Mouse (Mus musculus): ENCODE results near the gene Nbas. TPM values are rescaled to one million over a fixed set of nuclear protein-coding genes. Genes with fewer than 3 reads are reported as not detected.

The Nbas gene
- polyA plus RNA-seq, 1 experiment from 2014 or later: 23.6 TPM

- Histone ChIP-seq H3K27me3 (replicated peaks; ENCODE audit: control insufficient read depth, insufficient read depth, low read length) (no peaks in the 10 kb centered on the region), H3K9ac (ENCODE audit: low read length) (no peak overlapping the region), H3K27ac (ENCODE audit: low read depth) (no peak overlapping the region), H3K4me2 (ENCODE audit: low read length) (no peak overlapping the region), H3K4me1 (replicated peaks; ENCODE audit: control insufficient read depth, insufficient read depth, low read length) (peaks cover 10% of the 10 kb centered on the region), H3K4me3 (ENCODE audit: low read depth, low read length) (no peak overlapping the region), H3K9me3 (ENCODE audit: control insufficient read depth, low read length) (no peaks in the 10 kb centered on the region), H3K36me3 (ENCODE audit: control insufficient read depth, insufficient read depth, low read length) (no peaks in the 10 kb centered on the region)
- DNase-seq (ENCODE audit: low spot score): no peak
- 51% methylated on average over 4 of the region's 4 CpGs for WGBS
- no peak for ATAC-seq (replicated peaks; ENCODE audit: low FRiP score, low TSS enrichment, low read depth)
These were observed 307.8 kb downstream of the Nbas start for GRCm38 (mm10) chr12:13576761-13577160.

- ATAC-seq (replicated peaks; ENCODE audit: low FRiP score, low TSS enrichment, low read depth): no peak
- H3K9ac ChIP-seq (ENCODE audit: low read length): no peak overlapping the region
These were observed 311.9 kb downstream of the Nbas start for GRCm38 (mm10) chr12:13580796-13581195.

GRCm38 (mm10) chr12:13583386-13583785 lies 314.5 kb downstream of the Nbas start:
- Histone ChIP-seq H3K4me2 (ENCODE audit: low read length) (no peak overlapping the region), H3K4me1 (replicated peaks; ENCODE audit: control insufficient read depth, insufficient read depth, low read length) (no peaks in the 10 kb centered on the region), H3K4me3 (ENCODE audit: low read depth, low read length) (no peak overlapping the region), H3K27ac (ENCODE audit: low read depth) (no peak overlapping the region), H3K9ac (ENCODE audit: low read length) (no peak overlapping the region), H3K27me3 (replicated peaks; ENCODE audit: control insufficient read depth, insufficient read depth, low read length) (no peaks in the 10 kb centered on the region), H3K9me3 (ENCODE audit: control insufficient read depth, low read length) (no peaks in the 10 kb centered on the region), H3K36me3 (ENCODE audit: control insufficient read depth, insufficient read depth, low read length) (no peaks in the 10 kb centered on the region)
- DNase-seq (ENCODE audit: low spot score) (no peak), ATAC-seq (replicated peaks; ENCODE audit: low FRiP score, low TSS enrichment, low read depth) (no peak)
- WGBS: 96% methylated on average over 6 of the region's 6 CpGs

More at GRCm38 (mm10) chr12:13580796-13581195, 311.9 kb downstream of the Nbas start:
- 63% methylated on average over 1 of the region's 1 CpGs for WGBS
- no peak overlapping the region for H3K4me2 ChIP-seq (ENCODE audit: low read length)
- no peak overlapping the region for H3K4me3 ChIP-seq (ENCODE audit: low read depth, low read length)
- H3K36me3 ChIP-seq (ENCODE audit: control insufficient read depth, insufficient read depth, low read length): no peaks in the 10 kb centered on the region
- no peaks in the 10 kb centered on the region for H3K27me3 ChIP-seq (replicated peaks; ENCODE audit: control insufficient read depth, insufficient read depth, low read length)
- H3K27ac ChIP-seq (ENCODE audit: low read depth): no peak overlapping the region
- H3K4me1 ChIP-seq (replicated peaks; ENCODE audit: control insufficient read depth, insufficient read depth, low read length): peaks cover 5% of the 10 kb centered on the region; the same call in 1 of the 2 replicates
- H3K9me3 ChIP-seq (ENCODE audit: control insufficient read depth, low read length): no peaks in the 10 kb centered on the region
- no peak for DNase-seq (ENCODE audit: low spot score)

DNA sequence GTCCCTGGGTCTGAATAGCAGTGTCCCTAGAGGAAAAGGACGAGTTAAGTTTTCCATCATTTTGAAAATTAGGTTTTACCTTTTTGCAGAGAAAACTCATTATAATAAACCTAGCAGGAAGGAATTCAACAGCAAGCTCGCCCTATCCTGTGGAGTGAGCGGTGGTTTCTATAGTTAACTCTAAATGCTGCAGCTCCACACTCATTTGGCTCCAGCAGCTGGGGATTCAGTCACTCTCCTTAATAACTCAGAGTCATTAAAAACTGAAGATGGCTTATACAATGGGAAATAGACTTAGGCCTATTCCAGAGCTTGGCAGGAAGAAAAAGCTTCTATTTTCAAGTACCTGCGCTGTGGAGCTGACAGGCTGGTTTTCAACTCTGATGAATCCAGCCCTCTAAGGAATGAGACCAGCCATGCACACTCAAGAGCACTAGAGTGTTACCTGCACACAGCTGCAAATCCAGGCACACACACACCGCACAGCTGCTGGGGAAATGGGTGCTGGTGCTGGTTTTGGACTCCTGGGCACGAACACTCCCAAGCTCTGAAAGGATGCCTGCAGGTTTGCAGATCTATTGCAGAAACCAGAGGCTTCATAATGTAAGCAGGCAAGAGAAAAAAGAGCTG lies 316.7 kb downstream of the Nbas start:
- ATAC-seq (replicated peaks; ENCODE audit: low FRiP score, low TSS enrichment, low read depth) (no peak), DNase-seq (ENCODE audit: low spot score) (no peak)
- Histone ChIP-seq H3K9ac (ENCODE audit: low read length) (no peak overlapping the region), H3K27me3 (replicated peaks; ENCODE audit: control insufficient read depth, insufficient read depth, low read length) (no peaks in the 10 kb centered on the region), H3K4me1 (replicated peaks; ENCODE audit: control insufficient read depth, insufficient read depth, low read length) (no peaks in the 10 kb centered on the region), H3K4me3 (ENCODE audit: low read depth, low read length) (no peak overlapping the region), H3K4me2 (ENCODE audit: low read length) (no peak overlapping the region), H3K36me3 (ENCODE audit: control insufficient read depth, insufficient read depth, low read length) (no peaks in the 10 kb centered on the region), H3K9me3 (ENCODE audit: control insufficient read depth, low read length) (no peaks in the 10 kb centered on the region), H3K27ac (ENCODE audit: low read depth) (no peak overlapping the region)
- 86% methylated on average over 6 of the region's 6 CpGs for WGBS

GRCm38 (mm10) chr12:13587675-13588074 lies 318.7 kb downstream of the Nbas start:
- no peak; the same call in 1 of the 2 replicates for ATAC-seq (replicated peaks; ENCODE audit: low FRiP score, low TSS enrichment, low read depth)
- no peak for DNase-seq (ENCODE audit: low spot score)
- WGBS: 72% methylated on average over 4 of the region's 4 CpGs
- no peak overlapping the region for H3K27ac ChIP-seq (ENCODE audit: low read depth)
- no peak overlapping the region for H3K9ac ChIP-seq (ENCODE audit: low read length)
- no peaks in the 10 kb centered on the region for H3K27me3 ChIP-seq (replicated peaks; ENCODE audit: control insufficient read depth, insufficient read depth, low read length)
- no peak overlapping the region for H3K4me3 ChIP-seq (ENCODE audit: low read depth, low read length)
- H3K36me3 ChIP-seq (ENCODE audit: control insufficient read depth, insufficient read depth, low read length): no peaks in the 10 kb centered on the region
- no peaks in the 10 kb centered on the region for H3K4me1 ChIP-seq (replicated peaks; ENCODE audit: control insufficient read depth, insufficient read depth, low read length)
- no peaks in the 10 kb centered on the region for H3K9me3 ChIP-seq (ENCODE audit: control insufficient read depth, low read length)
- H3K4me2 ChIP-seq (ENCODE audit: low read length): no peak overlapping the region

DNA sequence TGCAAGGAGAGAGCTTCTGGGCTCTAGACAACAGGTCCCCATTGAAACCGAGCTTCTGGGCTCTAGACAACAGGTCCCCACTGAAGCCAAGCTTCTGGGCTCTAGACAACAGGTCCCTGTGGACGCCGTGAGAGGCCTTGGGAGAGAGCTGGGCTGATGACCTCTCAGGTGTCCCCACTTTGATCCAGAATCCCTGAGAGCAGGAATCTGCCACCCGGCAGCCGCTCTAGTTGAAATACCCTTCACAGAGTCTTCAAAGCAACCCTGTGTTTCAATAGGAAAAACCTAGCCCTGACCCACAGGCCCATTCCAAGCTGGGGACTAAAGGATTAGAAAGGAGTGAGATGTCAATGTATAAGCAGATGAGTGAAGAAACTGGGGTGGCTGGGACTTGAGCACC lies 320.1 kb downstream of the Nbas start:
- Histone ChIP-seq H3K4me2 (ENCODE audit: low read length) (no peak overlapping the region), H3K36me3 (ENCODE audit: control insufficient read depth, insufficient read depth, low read length) (no peaks in the 10 kb centered on the region), H3K27ac (ENCODE audit: low read depth) (no peak overlapping the region), H3K9me3 (ENCODE audit: control insufficient read depth, low read length) (no peaks in the 10 kb centered on the region), H3K4me1 (replicated peaks; ENCODE audit: control insufficient read depth, insufficient read depth, low read length) (no peaks in the 10 kb centered on the region), H3K4me3 (ENCODE audit: low read depth, low read length) (no peak overlapping the region), H3K9ac (ENCODE audit: low read length) (no peak overlapping the region), H3K27me3 (replicated peaks; ENCODE audit: control insufficient read depth, insufficient read depth, low read length) (no peaks in the 10 kb centered on the region)
- DNase-seq (ENCODE audit: low spot score) (no peak), ATAC-seq (replicated peaks; ENCODE audit: low FRiP score, low TSS enrichment, low read depth) (no peak)
- 91% methylated on average over 5 of the region's 5 CpGs for WGBS

DNA sequence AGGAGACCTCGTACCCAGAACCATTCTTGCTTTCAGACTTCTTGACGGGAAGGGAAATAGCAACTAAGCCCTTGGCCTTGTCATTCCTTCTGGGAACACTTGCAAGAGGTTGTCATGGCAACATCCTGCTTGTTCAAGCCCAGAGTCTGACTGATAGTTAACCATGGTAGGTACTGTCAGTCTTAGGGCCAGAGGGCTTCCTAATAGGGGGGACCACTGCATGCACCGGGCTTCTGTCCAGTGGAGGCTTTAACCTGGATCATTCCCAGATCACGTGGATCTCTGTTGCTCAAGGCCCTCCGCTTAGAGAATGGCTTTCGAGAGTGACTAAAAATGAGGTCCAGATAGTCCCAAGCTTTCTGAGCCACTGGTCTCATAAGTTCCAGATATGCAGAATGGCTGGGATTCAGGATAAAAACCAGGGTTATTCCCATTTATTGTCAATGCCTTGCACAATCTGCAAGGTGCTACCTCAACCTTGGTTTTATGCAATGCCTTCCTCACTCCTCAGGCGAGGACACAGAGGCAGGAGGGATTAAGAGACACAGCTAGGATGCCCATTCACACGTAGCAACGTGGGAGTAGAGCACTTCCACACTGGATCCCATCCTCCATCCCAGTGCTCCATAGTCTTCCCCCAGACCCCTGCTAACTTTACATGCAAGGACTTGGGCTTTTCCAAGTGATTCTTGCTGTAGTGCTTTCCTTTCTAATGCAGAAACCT lies 326.0 kb downstream of the Nbas start:
- Histone ChIP-seq H3K36me3 (ENCODE audit: control insufficient read depth, insufficient read depth, low read length) (no peaks in the 10 kb centered on the region), H3K27me3 (replicated peaks; ENCODE audit: control insufficient read depth, insufficient read depth, low read length) (no peaks in the 10 kb centered on the region), H3K9ac (ENCODE audit: low read length) (no peak overlapping the region), H3K4me1 (replicated peaks; ENCODE audit: control insufficient read depth, insufficient read depth, low read length) (no peaks in the 10 kb centered on the region), H3K4me2 (ENCODE audit: low read length) (no peak overlapping the region), H3K27ac (ENCODE audit: low read depth) (no peak overlapping the region), H3K9me3 (ENCODE audit: control insufficient read depth, low read length) (no peaks in the 10 kb centered on the region), H3K4me3 (ENCODE audit: low read depth, low read length) (no peak overlapping the region)
- DNase-seq (ENCODE audit: low spot score) (no peak), ATAC-seq (replicated peaks; ENCODE audit: low FRiP score, low TSS enrichment, low read depth) (no peak)
- 77% methylated on average over 9 of the region's 9 CpGs for WGBS

GRCm38 (mm10) chr12:13597026-13597425 lies 328.1 kb downstream of the Nbas start:
- no peaks in the 10 kb centered on the region for H3K36me3 ChIP-seq (ENCODE audit: control insufficient read depth, insufficient read depth, low read length)
- no peak overlapping the region for H3K4me3 ChIP-seq (ENCODE audit: low read depth, low read length)
- ATAC-seq (replicated peaks; ENCODE audit: low FRiP score, low TSS enrichment, low read depth) (no peak), DNase-seq (ENCODE audit: low spot score) (no peak)
- no peaks in the 10 kb centered on the region for H3K4me1 ChIP-seq (replicated peaks; ENCODE audit: control insufficient read depth, insufficient read depth, low read length)
- no peaks in the 10 kb centered on the region for H3K27me3 ChIP-seq (replicated peaks; ENCODE audit: control insufficient read depth, insufficient read depth, low read length)
- H3K9ac ChIP-seq (ENCODE audit: low read length): no peak overlapping the region
- WGBS: 88% methylated on average over 2 of the region's 2 CpGs
- H3K4me2 ChIP-seq (ENCODE audit: low read length): no peak overlapping the region
- no peak overlapping the region for H3K27ac ChIP-seq (ENCODE audit: low read depth)
- no peaks in the 10 kb centered on the region for H3K9me3 ChIP-seq (ENCODE audit: control insufficient read depth, low read length)

GRCm38 (mm10) chr12:13598545-13598944 lies 329.6 kb downstream of the Nbas start:
- 49% methylated on average over 4 of the region's 4 CpGs for WGBS
- no peak for ATAC-seq (replicated peaks; ENCODE audit: low FRiP score, low TSS enrichment, low read depth)
- H3K4me3 ChIP-seq (ENCODE audit: low read depth, low read length): no peak overlapping the region
- no peak for DNase-seq (ENCODE audit: low spot score)
- no peaks in the 10 kb centered on the region for H3K36me3 ChIP-seq (ENCODE audit: control insufficient read depth, insufficient read depth, low read length)
- no peak overlapping the region for H3K4me2 ChIP-seq (ENCODE audit: low read length)
- no peaks in the 10 kb centered on the region for H3K9me3 ChIP-seq (ENCODE audit: control insufficient read depth, low read length)
- no peak overlapping the region for H3K9ac ChIP-seq (ENCODE audit: low read length)
- no peak overlapping the region for H3K27ac ChIP-seq (ENCODE audit: low read depth)
- no peaks in the 10 kb centered on the region for H3K4me1 ChIP-seq (replicated peaks; ENCODE audit: control insufficient read depth, insufficient read depth, low read length)
- H3K27me3 ChIP-seq (replicated peaks; ENCODE audit: control insufficient read depth, insufficient read depth, low read length): no peaks in the 10 kb centered on the region

Data from intestine, embryonic 14.5 days (tissue).